Mouse (Mus musculus) layer of hippocampus, adult 18-20 months (tissue): ENCODE measurements around the gene Rbm45. TPM values are rescaled to one million over a fixed set of nuclear protein-coding genes. Genes with fewer than 3 reads are reported as not detected.

Experiments used
- DNase-seq, 2 experiments: peaks; one replicate each; pipeline ENCODE4 v3.0.0; 2022; ENCODE audit warnings: low spot score in 2 of 2
- total RNA-seq, 2 experiments: library from RNA; stranded (reverse); gene quantifications; 2 replicates each; pipeline ENCODE4 v1.2.3; 2021

The Rbm45 gene
- total RNA-seq, 2 experiments from 2014 or later: 42.5 to 45.6 TPM

DNA sequence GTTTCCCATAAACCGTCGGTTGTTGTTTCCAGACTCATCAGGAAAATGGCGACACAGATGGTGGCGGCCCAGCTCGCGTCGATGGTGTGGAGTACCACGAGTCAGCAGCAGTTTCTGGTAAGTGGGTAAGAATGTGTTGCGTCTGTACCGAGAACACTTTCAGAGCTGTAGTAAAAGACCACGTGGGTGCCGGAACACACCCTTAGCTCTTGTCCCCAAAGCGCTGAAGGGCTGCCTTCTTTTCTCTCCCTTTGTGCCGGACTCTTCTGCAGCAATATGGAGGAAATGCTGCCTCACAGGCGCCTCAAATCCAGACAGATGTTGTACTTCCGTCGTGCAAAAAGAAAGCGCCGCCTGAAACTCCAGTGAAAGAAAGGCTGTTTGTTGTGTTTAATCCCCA lies 8.9 kb downstream of the Rbm45 start:
- DNase-seq: no peak

DNA sequence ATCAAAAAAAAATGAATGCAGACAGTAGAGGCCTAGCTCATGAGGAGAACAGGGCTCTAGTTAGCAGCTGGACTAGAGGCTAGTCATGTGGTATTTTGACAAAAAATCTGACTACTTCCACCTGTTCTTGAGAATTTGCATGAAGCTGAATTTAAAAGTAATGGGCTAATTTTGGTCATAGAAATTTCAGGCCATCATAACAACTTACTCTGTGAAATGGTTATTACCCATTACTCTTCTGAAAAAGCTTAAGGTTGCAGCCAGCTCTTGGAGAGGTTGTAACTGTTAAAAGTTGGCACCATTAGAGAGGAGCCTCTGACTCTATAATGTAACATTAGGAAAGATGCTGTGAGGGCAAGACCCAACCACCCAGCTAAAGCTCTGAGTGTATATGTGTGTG lies 16.7 kb downstream of the Rbm45 start:
- DNase-seq: no peak

DNA sequence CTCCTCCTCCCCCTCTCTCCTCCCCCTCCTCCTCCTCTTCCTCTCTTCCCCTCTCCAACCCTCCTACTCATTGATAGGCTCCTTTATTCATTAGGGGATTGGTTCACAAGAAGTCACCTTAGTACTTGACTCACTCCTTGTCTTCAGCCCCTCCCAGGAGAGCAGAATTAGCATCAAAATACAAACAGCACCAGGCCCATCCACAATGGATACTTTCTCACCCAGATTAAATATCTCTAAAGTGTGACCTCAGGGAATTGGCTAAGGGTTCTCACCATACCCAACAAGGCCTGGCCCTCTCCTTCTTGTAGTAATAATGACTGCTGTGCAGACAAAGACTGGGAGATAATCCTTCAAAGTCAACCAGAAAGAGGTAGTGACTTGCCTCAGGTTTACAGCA lies 30.4 kb downstream of the Rbm45 start:
- DNase-seq: no peak

DNA sequence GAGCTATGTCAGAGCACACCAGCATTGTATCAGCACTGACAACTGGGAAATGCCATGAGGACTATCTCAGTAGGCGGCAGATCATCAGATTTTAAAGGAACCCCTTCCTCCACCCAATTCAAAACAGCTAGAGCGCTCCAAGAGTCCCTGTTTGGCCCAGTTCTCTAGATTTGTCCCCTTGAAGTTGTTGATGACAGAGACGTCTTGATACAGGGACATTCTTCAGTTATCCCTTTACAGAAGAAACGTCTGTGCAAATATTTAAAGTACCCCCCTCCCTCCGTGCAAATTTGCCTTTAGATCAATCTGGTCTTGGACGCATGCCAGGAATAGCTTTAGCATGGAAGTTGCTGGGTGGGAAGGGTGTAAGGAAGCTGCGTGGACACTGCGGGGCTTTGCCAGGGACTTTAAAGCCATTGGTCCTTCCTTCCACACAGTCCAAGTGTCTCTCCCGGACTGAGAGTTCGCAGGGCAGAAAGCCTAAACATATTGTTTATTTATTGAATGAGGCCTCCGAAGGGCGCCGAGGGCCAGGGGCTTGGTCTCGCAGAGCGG lies 35.9 kb downstream of the Rbm45 start:
- peak in 1 of 2 experiments; percentile 58 for DNase-seq

DNA sequence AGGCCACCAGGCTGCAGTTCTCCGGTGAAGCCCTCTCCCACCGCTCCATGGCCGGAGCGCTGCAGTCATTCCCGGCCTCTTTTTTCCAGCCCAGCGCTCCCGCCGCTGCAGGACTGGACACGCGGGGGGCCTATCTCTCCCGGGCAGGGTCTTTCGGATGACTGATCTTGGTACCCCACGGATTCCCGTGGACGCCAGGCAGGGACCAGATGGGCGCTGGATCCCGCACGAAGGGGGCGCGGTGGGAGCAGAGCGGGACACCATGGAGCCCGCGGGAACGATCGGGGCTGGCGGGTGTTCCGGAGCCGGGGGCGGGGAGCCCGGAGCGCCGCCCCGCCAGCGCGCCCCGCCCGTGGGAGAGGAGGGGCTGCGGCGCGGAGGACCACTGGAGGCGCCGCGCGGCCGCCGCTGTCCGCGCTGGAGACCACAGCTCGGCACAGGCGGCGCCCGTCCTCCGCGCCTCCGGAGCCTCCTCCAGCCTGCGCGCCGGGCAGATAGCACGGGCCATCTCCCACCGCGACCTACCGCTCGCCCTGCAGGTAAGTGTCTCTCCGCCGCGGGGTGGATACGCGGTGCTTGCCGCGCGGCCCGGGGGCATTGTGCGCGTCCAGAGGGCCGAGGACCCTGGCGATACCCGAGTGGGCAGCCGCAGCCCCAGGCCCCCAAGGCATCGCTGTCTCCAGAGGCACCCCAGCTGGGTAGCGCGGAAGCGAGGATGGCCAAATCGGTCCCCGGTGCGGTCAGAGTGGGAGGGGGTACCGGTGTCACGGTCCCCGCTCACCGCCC lies 36.6 kb downstream of the Rbm45 start, which contains the start of gene Osbpl6:
Gene Osbpl6 (plus strand): TSS at position 358 of the 786 bp plus-strand sequence.
- DNase-seq: peak; percentile 54 to 76

DNA sequence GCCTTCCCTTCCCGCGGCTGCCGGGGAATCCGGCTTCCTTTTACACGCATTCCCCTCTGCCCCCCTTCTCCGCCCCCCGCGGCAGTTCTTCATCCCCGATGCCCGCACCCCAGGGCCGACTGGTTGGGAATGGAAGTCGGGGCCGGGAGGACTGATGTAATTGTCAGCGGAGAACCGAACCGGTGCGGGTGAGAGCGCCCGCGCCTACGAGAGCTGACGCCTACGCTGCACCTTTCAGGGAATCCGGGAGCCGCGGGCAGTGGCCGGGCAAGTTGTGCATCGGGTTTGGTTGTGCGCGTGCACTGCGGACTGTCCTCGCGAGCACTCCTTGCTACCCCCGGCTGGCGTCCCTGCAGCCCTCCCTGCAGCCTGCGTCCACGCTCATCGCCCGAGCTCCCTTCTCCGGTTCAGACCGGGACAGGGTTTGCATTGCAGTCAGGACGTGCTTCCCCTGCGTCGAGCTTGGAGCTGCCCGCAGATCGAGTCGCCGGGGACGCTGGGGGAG lies 37.2 kb downstream of the Rbm45 start:
- DNase-seq: peak; percentile 50 to 70

DNA sequence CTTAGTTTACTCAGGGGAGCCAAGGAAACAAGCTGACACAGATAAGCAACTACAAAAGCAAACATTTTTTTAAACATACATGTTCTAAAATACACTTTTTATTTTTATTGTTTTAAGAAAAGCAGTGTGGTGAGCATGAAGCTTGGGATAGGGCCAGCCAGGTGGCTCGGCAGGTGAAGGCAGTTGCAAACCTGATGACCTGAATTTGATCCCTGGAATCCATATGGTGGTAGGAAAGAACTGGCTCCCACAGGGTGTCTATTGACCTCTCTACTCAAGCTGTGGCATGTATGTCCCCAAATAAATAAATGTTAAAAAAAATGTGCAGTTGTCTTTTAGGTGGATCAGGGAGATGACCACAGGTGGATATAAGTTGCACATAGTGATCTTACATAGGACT lies 39.7 kb downstream of the Rbm45 start:
- DNase-seq: no peak

DNA sequence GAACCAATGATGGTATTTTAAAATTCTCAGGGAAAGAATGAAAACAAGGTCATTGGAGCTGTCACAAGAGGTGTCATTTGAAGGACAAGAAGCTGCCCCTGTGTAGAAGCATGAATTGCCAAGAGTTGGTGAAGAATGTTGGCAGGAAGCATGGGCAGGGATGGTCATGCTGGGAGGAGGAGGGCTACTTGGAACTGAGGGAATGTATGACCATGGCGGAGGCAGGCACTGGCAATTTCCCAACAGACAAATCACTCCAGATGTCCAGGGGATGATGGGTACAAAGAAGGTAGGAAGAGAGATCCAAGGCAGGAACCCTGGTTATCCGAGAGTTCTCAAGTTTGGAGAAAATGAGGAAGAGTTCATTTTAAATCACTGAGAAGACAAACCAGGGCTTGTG lies 40.2 kb downstream of the Rbm45 start:
- DNase-seq: no peak

DNA sequence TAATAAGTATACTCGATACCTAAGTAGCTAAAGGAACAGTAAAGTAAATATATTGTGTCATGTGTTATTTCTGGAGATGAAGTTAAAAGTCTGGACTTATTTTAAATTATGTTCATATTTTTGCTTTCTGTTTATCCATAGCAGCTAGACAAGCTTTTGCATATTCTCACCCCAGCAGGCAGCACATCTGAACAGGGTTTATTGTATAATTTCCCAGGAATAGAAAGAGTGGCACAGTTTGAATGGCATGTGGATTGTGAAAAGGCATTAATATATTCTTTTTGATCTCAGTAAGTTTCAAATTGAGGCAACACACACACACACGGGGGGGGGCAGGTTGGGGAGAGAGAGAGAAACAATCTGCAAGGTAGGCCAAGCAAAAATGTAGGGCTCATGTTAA lies 43.1 kb downstream of the Rbm45 start:
- DNase-seq: peak in 1 of 2 experiments; percentile 25

DNA sequence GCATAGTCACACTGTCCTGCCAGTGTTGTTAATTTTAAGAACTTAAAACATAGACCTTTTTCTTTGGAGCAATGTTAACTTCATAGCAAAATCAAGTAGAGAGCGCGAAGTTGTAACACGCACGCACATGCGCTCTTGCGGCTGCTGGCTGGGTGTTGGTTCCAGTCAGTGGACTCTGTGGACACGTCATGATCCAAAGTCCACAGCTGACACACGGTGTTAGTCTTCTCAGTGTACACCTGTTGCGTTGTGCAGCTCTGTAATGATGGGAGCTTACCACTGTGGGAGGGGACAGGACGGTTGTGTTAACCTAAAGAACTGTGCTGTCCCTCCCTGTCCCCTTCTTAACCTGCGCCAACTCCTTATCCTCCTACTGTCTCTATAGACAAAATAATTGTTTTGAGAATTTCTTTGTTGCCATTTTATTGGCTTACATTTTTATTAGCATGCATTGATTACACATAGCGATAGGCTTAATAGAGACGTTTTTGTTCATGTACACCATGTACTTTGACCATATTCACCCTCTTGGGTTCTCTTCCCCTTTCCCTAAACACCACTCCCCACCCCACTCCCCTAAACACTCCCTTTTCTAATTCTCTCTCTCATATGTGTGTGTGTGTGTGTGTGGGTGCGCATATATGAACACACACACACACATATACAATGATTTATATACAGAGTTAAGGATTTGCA lies 47.8 kb downstream of the Rbm45 start:
- no peak for DNase-seq

DNA sequence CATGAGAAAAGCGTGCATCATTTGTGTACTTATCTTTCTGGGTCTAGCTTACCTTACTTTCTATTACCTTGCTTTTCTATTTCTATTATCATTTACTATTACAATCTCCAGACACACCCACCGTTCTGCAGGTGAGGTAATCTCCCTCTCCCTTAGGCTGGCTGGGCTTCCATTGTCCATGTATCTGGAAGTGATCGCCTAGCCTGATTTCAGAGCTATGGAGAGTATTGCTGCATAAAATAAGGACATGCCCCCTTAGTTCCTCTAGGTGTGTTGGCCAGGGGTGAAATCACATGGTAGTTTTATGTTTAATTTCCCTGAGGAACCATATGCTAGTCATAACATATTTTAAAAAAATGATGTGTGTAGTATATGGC lies 48.3 kb downstream of the Rbm45 start:
- no peak for DNase-seq

DNA sequence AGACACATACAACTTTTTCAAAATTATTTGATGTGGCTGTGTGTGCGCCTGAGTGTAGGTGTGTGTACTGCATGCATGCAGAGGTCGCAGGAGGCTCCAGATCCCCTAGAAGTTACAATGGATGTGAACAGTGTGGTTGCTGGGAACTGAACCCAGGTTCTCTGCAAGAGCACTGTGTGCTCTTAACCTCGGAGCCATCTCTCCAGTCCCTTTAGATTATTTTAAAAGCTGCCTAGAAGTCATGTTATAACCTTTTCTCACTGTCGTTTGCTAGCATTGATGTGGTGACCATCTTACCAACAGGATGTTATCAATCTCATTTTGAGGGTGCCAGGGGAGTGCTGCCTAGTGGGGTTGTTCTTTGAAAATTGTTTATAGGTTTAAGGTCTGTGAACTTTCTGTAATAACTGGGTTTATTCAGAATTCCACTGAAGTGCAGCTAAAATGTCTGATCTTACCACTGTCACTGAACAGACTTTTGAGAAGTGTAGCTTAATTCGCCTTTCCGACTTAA lies 51.7 kb downstream of the Rbm45 start:
- DNase-seq: no peak

DNA sequence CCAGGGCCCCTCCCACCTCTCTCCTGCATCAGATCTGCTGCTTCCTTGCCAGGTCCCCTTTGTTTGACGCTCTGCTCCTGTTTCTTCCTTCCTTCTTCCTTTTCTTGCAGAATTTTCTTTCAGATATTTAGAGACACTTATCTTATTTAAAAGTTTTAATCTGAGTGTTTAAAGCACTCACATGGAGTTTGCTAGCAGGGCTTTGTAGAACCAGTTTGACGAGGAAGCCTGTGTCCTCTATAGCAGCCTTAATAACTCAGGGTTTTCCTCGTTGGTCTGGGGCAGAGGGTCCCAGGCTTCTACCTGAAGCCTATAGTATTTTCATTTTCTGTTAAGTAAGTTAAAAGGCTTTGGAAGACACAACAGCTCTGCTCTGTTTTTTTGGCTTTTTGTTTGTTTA lies 57.0 kb downstream of the Rbm45 start:
- DNase-seq: no peak

DNA sequence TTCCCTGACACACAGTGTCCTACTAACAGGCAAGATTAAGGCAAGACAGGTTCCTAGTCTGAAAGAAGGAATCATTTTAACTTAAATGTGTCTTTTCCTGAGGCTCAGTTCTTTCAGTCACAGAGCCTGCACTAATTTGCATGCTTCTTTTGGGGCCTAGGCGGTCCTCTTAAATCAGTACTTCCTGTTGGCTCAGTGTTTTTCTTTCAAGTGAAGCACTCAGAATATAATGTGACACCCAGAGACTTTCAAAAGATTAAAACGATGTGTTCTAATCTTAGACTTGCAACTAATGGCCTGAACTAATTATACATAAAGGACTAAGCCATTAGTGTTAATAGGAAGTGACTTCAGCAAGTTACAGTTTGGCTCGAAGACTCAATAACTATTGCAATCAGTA lies 59.5 kb downstream of the Rbm45 start:
- no peak for DNase-seq

DNA sequence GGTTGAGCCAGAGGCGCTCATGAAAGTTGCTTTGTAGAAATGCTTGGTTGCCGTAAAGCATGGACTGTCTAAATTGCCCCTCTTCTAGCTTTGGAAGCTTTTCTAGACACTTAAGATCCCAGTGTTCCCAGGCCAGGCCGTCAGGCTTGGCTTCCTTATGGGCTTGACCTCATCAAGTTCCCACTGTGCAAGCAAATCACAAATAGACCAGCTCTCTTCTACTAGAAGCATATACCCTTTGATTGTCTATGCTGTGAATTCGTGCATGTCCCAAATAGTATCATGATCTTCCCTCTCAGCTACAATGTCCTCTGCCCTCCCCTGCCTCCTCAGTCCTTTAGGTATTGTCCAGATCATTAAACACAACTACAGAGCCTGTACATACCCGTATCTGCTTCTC lies 60.1 kb downstream of the Rbm45 start:
- no peak for DNase-seq

DNA sequence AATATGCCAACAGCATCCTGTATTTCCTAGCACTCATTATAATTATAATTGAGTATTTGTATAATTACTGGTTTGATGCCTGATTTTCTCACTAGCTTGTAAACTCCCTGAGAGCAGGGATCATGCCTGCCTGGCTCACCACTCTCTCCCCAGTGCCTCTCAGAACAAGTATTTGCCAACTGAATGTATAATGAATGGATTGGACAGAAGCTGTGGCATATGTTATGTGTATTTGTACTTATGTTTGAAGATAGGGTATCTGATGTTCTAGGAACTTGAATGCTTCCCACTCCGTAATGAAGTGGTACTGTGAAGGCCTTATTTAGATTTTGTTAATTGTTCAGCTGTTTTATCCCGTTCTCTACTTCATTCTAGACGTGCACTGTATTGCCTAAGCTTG lies 60.8 kb downstream of the Rbm45 start:
- peak in 1 of 2 experiments; percentile 67 for DNase-seq

Other genes starting within 250 kb of the Rbm45 start
- gene Pde11a, start 31.2 kb upstream of the Rbm45 start, total RNA-seq: 10 to 100 TPM; 18.5 to 21.6 TPM
- not detected for gene Cyct, start 9.5 kb upstream of the Rbm45 start, total RNA-seq
- gene Osbpl6, start 36.5 kb downstream of the Rbm45 start, total RNA-seq: 10 to 100 TPM; 62.4 to 67.2 TPM